Mouse (Mus musculus) 3T3-L1 (cell line): ENCODE measurements around the gene Cx3cr1.

Experiments
- DNase-seq: peaks from one replicate; pipeline ENCODE4 v3.0.0-alpha.2; 2015; ENCODE audit warnings: low read depth, low spot score

Cx3cr1 gene

DNA sequence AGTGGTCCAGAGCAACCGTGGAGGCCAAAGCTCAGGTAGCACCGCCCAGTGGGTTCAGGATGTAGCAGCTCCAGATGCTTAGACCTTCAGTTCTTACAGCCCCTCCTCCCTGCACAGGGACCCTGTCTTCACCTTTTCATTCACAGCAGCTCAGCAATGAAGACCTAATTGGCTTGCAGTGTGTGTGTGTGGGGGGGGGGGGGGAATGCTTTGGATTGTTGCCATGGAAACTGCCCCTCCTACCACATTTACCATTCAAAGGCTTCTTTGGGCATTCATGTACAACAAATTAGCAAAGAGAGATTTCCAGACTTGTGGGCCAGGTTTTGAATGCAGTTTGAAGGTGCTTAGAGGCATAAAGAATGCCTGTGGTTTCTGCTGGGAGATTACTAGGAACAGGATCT lies 180.8 kb downstream of the Cx3cr1 start:
- DNase-seq, result no peak

DNA sequence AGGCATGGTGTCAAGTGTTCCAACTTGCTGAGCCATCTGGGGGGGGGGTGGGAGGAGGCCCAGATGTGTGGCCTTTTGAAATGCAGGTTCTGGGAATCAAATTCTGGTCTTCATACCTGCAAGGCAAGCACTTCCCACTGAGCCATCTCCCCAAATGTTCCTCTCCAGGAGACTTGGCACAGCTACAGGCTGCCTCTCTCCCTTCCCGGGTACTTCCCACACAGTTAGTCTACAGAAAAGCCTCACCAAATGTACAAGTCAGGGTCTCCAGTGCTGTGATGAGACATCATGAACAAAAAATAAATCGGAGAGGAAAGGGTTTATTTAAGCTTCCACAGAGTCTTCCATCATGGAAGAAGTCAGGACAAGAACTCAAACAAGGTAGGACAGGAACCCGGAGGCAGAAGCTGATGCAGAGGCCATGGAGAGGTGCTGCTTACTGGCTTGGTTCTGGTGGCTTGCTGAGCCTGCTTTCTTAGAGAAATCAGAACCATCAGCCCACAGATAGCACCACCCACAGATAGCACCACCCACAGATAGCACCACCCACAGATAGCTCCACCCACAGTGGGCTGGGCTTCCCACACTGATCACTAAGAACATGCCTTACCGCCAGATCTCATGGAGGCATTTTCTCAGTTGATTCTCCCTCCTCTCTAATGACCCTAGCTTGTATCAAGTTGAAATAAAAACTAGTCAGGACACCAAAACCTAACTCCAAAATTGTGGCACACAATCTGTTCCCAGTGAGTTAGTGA lies 182.4 kb downstream of the Cx3cr1 start:
- peak; percentile 13 for DNase-seq

DNA sequence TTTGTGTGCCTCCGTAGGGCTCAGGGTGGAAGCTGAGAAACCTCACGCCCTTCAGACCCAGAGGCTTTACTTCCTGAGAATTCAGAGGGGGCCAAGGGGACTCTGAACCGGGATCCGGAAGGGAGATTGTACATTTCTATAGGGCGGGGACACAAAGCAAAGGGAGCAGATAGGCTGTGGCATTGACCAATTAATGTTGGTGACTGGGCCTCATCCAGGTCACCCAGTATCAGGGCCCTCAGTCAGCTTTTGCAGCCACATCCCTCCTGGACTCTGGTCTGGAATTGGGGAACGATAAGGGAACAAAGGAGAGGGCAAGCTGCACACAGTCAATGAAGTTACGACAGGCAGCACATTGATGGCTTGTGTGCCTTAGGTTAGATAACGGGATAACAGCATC lies 215.5 kb downstream of the Cx3cr1 start:
- no peak for DNase-seq

DNA sequence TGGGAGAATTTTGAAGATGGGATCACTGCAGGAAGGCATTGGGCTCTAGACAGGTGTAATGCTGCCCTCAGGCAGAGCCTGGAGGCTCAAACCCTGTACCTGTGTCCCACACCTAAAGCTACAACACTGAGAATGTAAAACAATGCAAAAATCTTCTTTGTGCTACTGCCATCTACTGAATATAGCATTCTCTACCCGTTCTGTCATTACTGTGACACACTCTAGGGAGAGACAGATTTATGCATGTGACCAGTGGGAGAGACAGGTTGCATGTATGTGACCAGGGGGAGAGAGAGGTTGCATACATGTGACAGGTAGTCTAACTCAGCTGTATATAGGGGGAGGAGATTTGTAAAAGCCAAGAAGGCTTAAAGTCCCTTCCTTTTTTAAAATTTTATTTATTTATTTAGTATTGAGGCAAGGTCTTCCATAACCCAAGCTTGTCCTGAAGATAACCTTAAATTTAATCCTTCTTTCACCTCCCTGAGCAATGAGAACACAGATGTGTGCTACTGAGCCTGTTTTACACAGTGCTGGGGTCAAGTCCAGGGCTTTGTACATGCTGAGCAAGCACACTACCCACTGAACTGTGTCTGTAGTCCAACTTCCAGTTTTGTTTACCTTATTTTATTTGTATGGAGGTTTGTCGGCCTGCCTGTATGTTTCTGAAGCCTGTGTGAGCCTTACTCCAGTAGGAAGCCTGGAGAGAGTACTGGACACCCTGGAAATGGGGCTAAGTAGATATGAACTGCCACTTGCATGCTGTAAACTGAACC lies 216.4 kb downstream of the Cx3cr1 start:
- DNase-seq, result no peak

DNA sequence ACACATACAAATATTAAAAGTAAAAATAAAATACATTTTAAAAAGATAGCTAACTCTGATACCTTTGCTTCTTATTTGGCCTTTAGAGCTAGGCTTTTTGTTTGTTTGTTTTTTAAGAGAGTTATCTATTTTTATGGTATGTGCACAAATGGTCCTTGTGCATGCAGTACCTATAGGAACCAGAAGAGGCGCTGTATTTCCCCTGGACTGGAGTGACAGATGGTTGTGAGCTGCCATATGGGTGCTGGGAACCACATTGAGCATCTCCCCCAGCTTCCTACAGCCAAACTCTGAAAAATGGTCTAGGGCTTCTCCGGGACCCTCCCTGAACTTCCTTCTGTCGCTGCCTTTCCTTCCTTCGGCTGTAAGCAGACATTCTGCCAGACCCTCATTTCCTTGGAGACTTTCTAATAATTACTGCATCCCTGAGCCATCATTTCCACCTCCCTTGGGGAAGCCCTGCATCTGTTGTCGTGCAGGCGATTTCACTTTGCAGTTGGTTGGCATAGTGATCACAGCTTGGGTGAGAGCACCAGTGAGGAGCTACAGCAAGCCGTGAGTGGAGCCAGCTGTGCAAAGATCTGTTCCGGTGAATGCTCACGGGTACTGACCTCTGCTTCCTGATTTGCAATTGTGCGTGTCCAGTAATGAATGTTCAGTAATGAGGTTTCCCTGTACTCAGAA lies 217.2 kb downstream of the Cx3cr1 start:
- DNase-seq, result no peak
